Mouse (Mus musculus): ENCODE results near the gene Scn8a. TPM values are rescaled to one million over a fixed set of nuclear protein-coding genes. Genes with fewer than 3 reads are reported as not detected.

Gene Scn8a
- polyA plus RNA-seq, 2 experiments: 4.7 to 8.4 TPM

DNA sequence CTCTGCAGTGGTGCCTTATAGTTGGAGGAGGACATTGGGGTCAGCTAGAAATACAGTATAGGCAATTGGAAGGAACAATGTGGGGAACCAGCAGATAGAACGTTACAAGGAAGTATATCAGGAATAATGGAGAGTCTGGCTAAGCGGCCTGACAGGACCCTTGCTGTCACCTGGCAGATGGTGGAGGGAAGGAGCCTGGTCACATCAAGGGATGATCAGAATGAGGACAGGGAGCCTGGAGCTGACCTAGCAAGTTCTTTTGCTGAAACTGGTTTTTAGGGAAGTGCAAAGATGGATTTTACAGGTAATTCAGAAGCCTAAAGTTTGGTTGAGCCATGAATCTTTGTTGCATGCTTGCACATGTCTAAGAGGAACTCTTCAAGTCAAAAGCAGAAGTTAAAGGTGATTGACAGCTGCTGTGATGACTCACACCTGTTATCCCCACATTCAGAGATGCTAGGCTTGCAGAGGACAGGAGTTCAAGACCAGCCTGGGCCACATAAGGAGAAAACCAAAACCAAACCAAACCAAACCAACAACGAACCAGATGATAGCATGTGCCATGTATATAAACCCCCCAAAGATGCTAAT, 43.1 kb downstream of the Scn8a start:
- WGBS: 83% methylated on average over 3 of the region's 3 CpGs
- H3K27ac ChIP-seq (replicated peaks; ENCODE audit: low read depth, low read length): no peak overlapping the region
- ATAC-seq (ENCODE audit: low FRiP score, low read depth) (no peak), DNase-seq (ENCODE audit: low spot score) (no peak)
- H3K4me1 ChIP-seq (ENCODE audit: control insufficient read depth, insufficient read depth, low read length): no peaks in the 10 kb centered on the region
- H3K27me3 ChIP-seq (ENCODE audit: control insufficient read depth, insufficient read depth, low read length): no peaks in the 10 kb centered on the region
- H3K9me3 ChIP-seq (ENCODE audit: control insufficient read depth, low read length): no peaks in the 10 kb centered on the region
- no peak overlapping the region for H3K4me3 ChIP-seq (replicated peaks; ENCODE audit: low read length)
- TF ChIP-seq POLR2A (IDR thresholded peaks at IDR 0.05; ENCODE audit: borderline replicate concordance, extremely low read depth, insufficient read depth, insufficient read length): no peak
- H3K36me3 ChIP-seq (ENCODE audit: control insufficient read depth, insufficient read depth, low read length): no peaks in the 10 kb centered on the region
- H3K9ac ChIP-seq (ENCODE audit: low read depth, low read length, severe bottlenecking): no peak overlapping the region
- no peak overlapping the region for H3K4me2 ChIP-seq (replicated peaks; ENCODE audit: low read depth, low read length, severe bottlenecking)

DNA sequence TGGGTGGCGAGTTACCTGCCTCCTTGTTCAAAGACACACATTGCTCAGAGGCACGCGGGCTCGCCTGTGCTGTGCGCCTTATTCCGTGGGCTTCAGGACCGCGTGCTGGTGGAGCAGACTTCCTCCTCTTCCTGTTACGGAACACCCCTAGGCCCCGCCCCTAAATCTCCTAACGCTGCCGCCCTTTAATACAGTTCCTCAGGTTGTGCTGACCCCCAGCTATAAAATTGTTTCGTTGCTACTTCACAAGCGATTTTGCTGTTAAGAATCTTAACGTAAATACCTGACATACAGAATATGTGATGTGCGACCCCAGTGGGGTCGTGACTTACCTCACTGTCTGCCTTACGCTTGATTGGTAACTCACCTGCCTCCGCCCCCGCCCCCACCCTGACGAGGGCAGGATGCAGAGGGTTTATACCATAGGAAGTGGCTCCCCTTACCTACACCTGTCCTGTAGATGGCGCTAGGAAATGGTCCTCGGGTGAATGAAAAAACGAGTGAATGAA, 45.1 kb downstream of the Scn8a start:
- 3% methylated on average over 24 of the region's 24 CpGs for WGBS
- Histone ChIP-seq H3K27me3 (ENCODE audit: control insufficient read depth, insufficient read depth, low read length) (no peaks in the 10 kb centered on the region), H3K36me3 (ENCODE audit: control insufficient read depth, insufficient read depth, low read length) (no peaks in the 10 kb centered on the region), H3K4me1 (ENCODE audit: control insufficient read depth, insufficient read depth, low read length) (no peaks in the 10 kb centered on the region), H3K9me3 (ENCODE audit: control insufficient read depth, low read length) (no peaks in the 10 kb centered on the region), H3K4me2 (replicated peaks; ENCODE audit: low read depth, low read length, severe bottlenecking) (peak overlapping the region; percentile 55), H3K27ac (replicated peaks; ENCODE audit: low read depth, low read length) (no peak overlapping the region), H3K4me3 (replicated peaks; ENCODE audit: low read length) (peak overlapping the region; percentile 34), H3K9ac (ENCODE audit: low read depth, low read length, severe bottlenecking) (no peak overlapping the region)
- no peak; the same call in 1 of the 2 replicates for ATAC-seq (ENCODE audit: low FRiP score, low read depth)
- no peak for TF ChIP-seq POLR2A (IDR thresholded peaks at IDR 0.05; ENCODE audit: borderline replicate concordance, extremely low read depth, insufficient read depth, insufficient read length)
- DNase-seq (ENCODE audit: low spot score): peak; percentile 42

DNA sequence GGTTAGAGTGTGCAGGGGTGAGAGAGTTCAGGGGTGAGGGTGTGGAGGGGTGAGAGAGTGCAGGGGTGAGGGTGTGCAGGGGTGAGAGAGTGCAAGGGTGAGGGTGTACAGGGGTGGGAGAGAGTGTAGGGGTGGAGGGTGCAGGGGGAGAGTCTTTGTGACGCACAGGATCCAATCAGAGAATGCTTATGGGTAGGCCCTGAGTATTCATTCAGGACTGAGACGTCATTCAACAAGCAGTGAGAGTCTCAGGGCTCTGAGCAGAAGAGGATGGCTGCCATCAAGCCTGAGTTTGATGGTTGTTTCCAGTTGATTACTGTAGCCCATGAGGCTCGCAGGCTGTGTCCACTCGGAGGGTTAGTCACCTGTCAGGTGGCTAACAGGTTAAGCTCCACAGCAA, 48.4 kb downstream of the Scn8a start:
- H3K27me3 ChIP-seq (ENCODE audit: control insufficient read depth, insufficient read depth, low read length): no peaks in the 10 kb centered on the region
- no peak overlapping the region for H3K4me3 ChIP-seq (replicated peaks; ENCODE audit: low read length)
- H3K9me3 ChIP-seq (ENCODE audit: control insufficient read depth, low read length): no peaks in the 10 kb centered on the region
- H3K27ac ChIP-seq (replicated peaks; ENCODE audit: low read depth, low read length): no peak overlapping the region
- TF ChIP-seq POLR2A (IDR thresholded peaks at IDR 0.05; ENCODE audit: borderline replicate concordance, extremely low read depth, insufficient read depth, insufficient read length): no peak
- ATAC-seq (ENCODE audit: low FRiP score, low read depth) (no peak), DNase-seq (ENCODE audit: low spot score) (no peak)
- H3K4me1 ChIP-seq (ENCODE audit: control insufficient read depth, insufficient read depth, low read length): no peaks in the 10 kb centered on the region
- H3K36me3 ChIP-seq (ENCODE audit: control insufficient read depth, insufficient read depth, low read length): no peaks in the 10 kb centered on the region
- H3K4me2 ChIP-seq (replicated peaks; ENCODE audit: low read depth, low read length, severe bottlenecking): no peak overlapping the region
- WGBS: 52% methylated on average over 4 of the region's 4 CpGs
- H3K9ac ChIP-seq (ENCODE audit: low read depth, low read length, severe bottlenecking): no peak overlapping the region

GRCm38 (mm10) chr15:100922210-100922609, 52.6 kb downstream of the Scn8a start:
- 91% methylated on average over 11 of the region's 11 CpGs for WGBS

DNA sequence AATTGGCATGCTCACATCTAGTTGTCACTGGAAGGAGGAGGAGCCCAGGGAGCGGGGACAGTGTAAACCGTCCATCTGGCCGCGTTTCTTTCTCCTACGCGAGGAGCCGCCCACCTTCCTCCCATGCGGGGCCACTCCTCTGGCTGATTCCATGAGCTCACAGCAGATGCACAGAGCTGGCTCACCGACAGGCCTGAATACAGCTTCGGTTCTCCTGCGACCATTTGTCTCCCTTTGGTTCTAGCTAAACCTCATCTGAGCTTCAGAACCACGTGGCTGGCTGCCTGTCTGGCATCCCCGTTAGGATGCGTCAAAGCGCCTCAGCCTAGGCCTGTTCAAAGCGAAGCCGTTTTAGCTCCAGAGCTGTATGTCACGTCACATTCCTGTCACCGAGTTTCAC, 53.8 kb downstream of the Scn8a start:
- Histone ChIP-seq H3K4me1 (ENCODE audit: control insufficient read depth, insufficient read depth, low read length) (no peaks in the 10 kb centered on the region), H3K4me3 (replicated peaks; ENCODE audit: low read length) (no peak overlapping the region), H3K36me3 (ENCODE audit: control insufficient read depth, insufficient read depth, low read length) (no peaks in the 10 kb centered on the region), H3K9me3 (ENCODE audit: control insufficient read depth, low read length) (no peaks in the 10 kb centered on the region), H3K9ac (ENCODE audit: low read depth, low read length, severe bottlenecking) (no peak overlapping the region), H3K4me2 (replicated peaks; ENCODE audit: low read depth, low read length, severe bottlenecking) (no peak overlapping the region; the same call in 1 of the 2 replicates), H3K27ac (replicated peaks; ENCODE audit: low read depth, low read length) (no peak overlapping the region), H3K27me3 (ENCODE audit: control insufficient read depth, insufficient read depth, low read length) (no peaks in the 10 kb centered on the region)
- ATAC-seq (ENCODE audit: low FRiP score, low read depth) (peak; percentile 67; the same call in 1 of the 2 replicates), DNase-seq (ENCODE audit: low spot score) (peak; percentile 45)
- 18% methylated on average over 19 of the region's 19 CpGs for WGBS
- no peak for TF ChIP-seq POLR2A (IDR thresholded peaks at IDR 0.05; ENCODE audit: borderline replicate concordance, extremely low read depth, insufficient read depth, insufficient read length)

More at GRCm38 (mm10) chr15:100922210-100922609, 52.6 kb downstream of the Scn8a start:
- H3K4me3 ChIP-seq (replicated peaks; ENCODE audit: low read length): no peak overlapping the region
- TF ChIP-seq POLR2A (IDR thresholded peaks at IDR 0.05; ENCODE audit: borderline replicate concordance, extremely low read depth, insufficient read depth, insufficient read length): no peak
- DNase-seq (ENCODE audit: low spot score) (no peak), ATAC-seq (ENCODE audit: low FRiP score, low read depth) (no peak)
- no peaks in the 10 kb centered on the region for H3K4me1 ChIP-seq (ENCODE audit: control insufficient read depth, insufficient read depth, low read length)
- no peaks in the 10 kb centered on the region for H3K36me3 ChIP-seq (ENCODE audit: control insufficient read depth, insufficient read depth, low read length)
- no peak overlapping the region for H3K4me2 ChIP-seq (replicated peaks; ENCODE audit: low read depth, low read length, severe bottlenecking)
- no peaks in the 10 kb centered on the region for H3K27me3 ChIP-seq (ENCODE audit: control insufficient read depth, insufficient read depth, low read length)
- no peaks in the 10 kb centered on the region for H3K9me3 ChIP-seq (ENCODE audit: control insufficient read depth, low read length)
- H3K27ac ChIP-seq (replicated peaks; ENCODE audit: low read depth, low read length): no peak overlapping the region
- H3K9ac ChIP-seq (ENCODE audit: low read depth, low read length, severe bottlenecking): no peak overlapping the region

All from limb, embryonic 14.5 days (tissue).